Mouse (Mus musculus): ENCODE measurements around the gene F3.

DNA sequence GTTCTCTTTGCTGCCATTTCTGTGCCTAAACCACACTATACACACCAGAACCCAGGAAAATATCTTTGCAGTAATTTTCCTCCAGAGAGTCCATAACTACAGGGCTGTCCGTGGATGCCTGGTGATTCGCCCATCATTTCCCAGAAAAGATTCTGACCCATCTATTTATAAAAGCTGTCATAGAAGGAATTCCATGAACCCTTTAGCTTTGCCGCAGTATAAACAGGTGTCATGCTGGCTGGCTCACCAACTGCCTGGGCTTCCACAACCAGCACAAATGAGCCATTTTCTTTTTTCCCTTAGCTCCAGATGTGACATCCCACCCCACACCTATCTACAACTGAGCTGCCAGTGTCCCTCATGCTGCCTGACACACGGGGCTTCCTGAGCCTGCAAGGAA lies 38.8 kb upstream of the F3 start:
- TF ChIP-seq USF1 (IDR thresholded peaks at IDR 0.05; ENCODE audit: low read depth): no peak
- TF ChIP-seq E2F4 (IDR thresholded peaks at IDR 0.05; ENCODE audit: insufficient read depth): no peak
- no peak for TF ChIP-seq POLR2A (IDR thresholded peaks at IDR 0.05; ENCODE audit: insufficient read length, low read depth)
- TF ChIP-seq TCF12 (IDR thresholded peaks at IDR 0.05; ENCODE audit: insufficient read depth, poor library complexity, severe bottlenecking): peak; percentile 42
